Mouse (Mus musculus) spleen, adult 2 months (tissue): Measurements from ENCODE around the gene Myo16.

ENCODE experiments used
- CTCF ChIP-seq: fragments of 200-500 bp; IDR thresholded peaks from 2 replicates; pipeline ENCODE4 v1.5.1; 2011; ENCODE audit warnings: mild to moderate bottlenecking, inconsistent platforms; ENCODE audit not compliant: insufficient read depth, insufficient read length, insufficient replicate concordance; ENCODE audit errors: extremely low read depth
- POLR2A ChIP-seq: fragments of 200-500 bp; IDR thresholded peaks from 2 replicates; pipeline ENCODE4 v1.6.1; 2011; ENCODE audit warnings: low read depth, low read length, inconsistent platforms

GRCm38 (mm10) chr8:10521463-10521862 lies 367.8 kb downstream of the Myo16 start:
- TF ChIP-seq CTCF: no peak
- no peak for TF ChIP-seq POLR2A
